Mouse (Mus musculus) spleen, adult 18-20 months (tissue): ENCODE measurements at regions not wholly inside any gene's neighbourhood (a gene's known extent, or its start where the extent isn't known, plus 50 kb on each side); places are given as distances from the start of the nearest gene placed in this dataset.
A peak's percentile ranks its signal among the peaks of the same experiment; 100 is the strongest.

Experiments used
- DNase-seq, 2 experiments: peaks; one replicate each; pipeline ENCODE4 v3.0.0; 2022; ENCODE audit warnings: mixed read lengths in 2 of 2

- no peak for DNase-seq
These were observed 297.0 kb upstream of the Gm10295 start for GRCm38 (mm10) chr7:71648314-71648713.

- DNase-seq = no peak
These were observed 295.7 kb upstream of the Gm10295 start for GRCm38 (mm10) chr7:71646944-71647343.

- no peak for DNase-seq
These were observed 271.8 kb upstream of the Gm10295 start for GRCm38 (mm10) chr7:71623048-71623447.

- DNase-seq = peak; percentile 9 to 14
These were observed 251.9 kb upstream of the Gm10295 start for GRCm38 (mm10) chr7:71603159-71603558.

- no peak for DNase-seq
These were observed 245.5 kb upstream of the Gm10295 start for GRCm38 (mm10) chr7:71596780-71597179.

GRCm38 (mm10) chr7:71587626-71588025, 236.3 kb upstream of the Gm10295 start:
- DNase-seq = no peak

- no peak for DNase-seq
These were observed 232.3 kb upstream of the Gm10295 start for GRCm38 (mm10) chr7:71583443-71584055.

GRCm38 (mm10) chr7:71581746-71582145, 230.5 kb upstream of the Gm10295 start:
- DNase-seq = peak in 1 of 2 experiments; percentile 3

- DNase-seq = no peak
These were observed 209.1 kb upstream of the Gm10295 start for GRCm38 (mm10) chr7:71560296-71560936.

GRCm38 (mm10) chr7:71556473-71556872, 205.2 kb upstream of the Gm10295 start:
- no peak for DNase-seq

GRCm38 (mm10) chr7:71555476-71555875, 204.2 kb upstream of the Gm10295 start:
- DNase-seq = no peak

GRCm38 (mm10) chr7:71546606-71547213, 195.4 kb upstream of the Gm10295 start:
- no peak for DNase-seq

GRCm38 (mm10) chr7:71541467-71541866, 190.2 kb upstream of the Gm10295 start:
- DNase-seq = no peak

GRCm38 (mm10) chr7:71533109-71533508, 181.8 kb upstream of the Gm10295 start:
- DNase-seq = no peak

GRCm38 (mm10) chr7:71531496-71531895, 180.2 kb upstream of the Gm10295 start:
- DNase-seq = no peak

- DNase-seq = no peak
These were observed 179.6 kb upstream of the Gm10295 start for GRCm38 (mm10) chr7:71530922-71531321.

- no peak for DNase-seq
These were observed 174.9 kb upstream of the Gm10295 start for GRCm38 (mm10) chr7:71526152-71526551.

- no peak for DNase-seq
These were observed 173.4 kb upstream of the Gm10295 start for GRCm38 (mm10) chr7:71524577-71525126.

- no peak for DNase-seq
These were observed 172.8 kb upstream of the Gm10295 start for GRCm38 (mm10) chr7:71524119-71524518.

GRCm38 (mm10) chr7:71507379-71507778, 156.1 kb upstream of the Gm10295 start:
- DNase-seq = no peak

- DNase-seq = no peak
These were observed 149.4 kb upstream of the Gm10295 start for GRCm38 (mm10) chr7:71500719-71501118.

- DNase-seq = no peak
These were observed 146.8 kb upstream of the Gm10295 start for GRCm38 (mm10) chr7:71498123-71498522.

- no peak for DNase-seq
These were observed 139.8 kb upstream of the Gm10295 start for GRCm38 (mm10) chr7:71491128-71491527.
